Mouse (Mus musculus) thymus, adult 2 months (tissue): ENCODE measurements around the gene Slc29a2.

Source experiments
- CTCF ChIP-seq: fragments of 200-500 bp; IDR thresholded peaks from 2 replicates; pipeline ENCODE4 v1.5.1; 2012; ENCODE audit warnings: mild to moderate bottlenecking, control low read depth, low read length, moderate library complexity, borderline replicate concordance; ENCODE audit not compliant: control insufficient read depth, poor library complexity, insufficient read depth; ENCODE audit errors: extremely low read depth
- POLR2A ChIP-seq: fragments of 200-500 bp; IDR thresholded peaks from 2 replicates; pipeline ENCODE4 v1.6.1; 2012; ENCODE audit warnings: mild to moderate bottlenecking, low read length, control low read depth, moderate library complexity; ENCODE audit not compliant: control insufficient read depth, poor library complexity, insufficient read depth; ENCODE audit errors: extremely low read depth

DNA sequence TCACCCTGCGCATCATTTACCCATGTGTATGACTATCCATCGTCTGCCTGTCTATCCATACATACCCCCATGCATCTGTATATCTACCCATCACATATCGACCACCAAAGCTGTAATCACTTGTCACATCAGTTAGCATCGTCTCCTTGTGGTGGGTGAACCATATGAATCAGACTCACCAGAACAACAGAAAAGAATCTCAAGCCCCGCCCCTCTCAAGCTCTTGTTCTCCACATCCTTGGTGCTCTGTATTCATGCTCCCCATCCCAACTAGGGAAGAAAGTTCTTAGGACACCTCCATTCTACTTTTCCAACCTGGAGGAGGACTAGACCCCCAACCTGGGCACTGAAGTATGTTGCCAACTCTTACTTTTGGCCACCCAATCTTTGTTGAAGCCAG, 38.4 kb downstream of the Slc29a2 start:
- TF ChIP-seq CTCF (no peak), POLR2A (no peak)
